Mouse (Mus musculus) myocyte (in vitro differentiated cells): ENCODE results near the gene Gdpd5.

Experiments used
- CEBPB ChIP-seq: IDR thresholded peaks from 2 replicates; pipeline ENCODE4 v1.6.1; 2011; ENCODE audit warnings: mild to moderate bottlenecking, moderate library complexity; ENCODE audit not compliant: poor library complexity, insufficient read depth, severe bottlenecking
- E2F4 ChIP-seq: IDR thresholded peaks from one replicate; pipeline ENCODE4 v1.6.1; 2011; ENCODE audit warnings: mild to moderate bottlenecking, control low read depth, moderate library complexity; ENCODE audit not compliant: insufficient read depth
- MAX ChIP-seq: IDR thresholded peaks from one replicate; pipeline ENCODE4 v1.6.1; 2011; ENCODE audit warnings: low read depth, mild to moderate bottlenecking, control low read depth
- MYOD1 ChIP-seq, 3 experiments: IDR thresholded peaks; one replicate each; pipeline ENCODE4 v1.6.1; 2011; ENCODE audit warnings: control low read depth in 2 of 3, low read depth in 2 of 3, mild to moderate bottlenecking in 2 of 3, moderate library complexity in 1 of 3; ENCODE audit not compliant: insufficient read length in 2 of 3, control insufficient read depth in 1 of 3
- MYOG ChIP-seq, 3 experiments: IDR thresholded peaks; one replicate each; pipeline ENCODE4 v1.6.1; 2011; ENCODE audit warnings: control low read depth in 2 of 3, low read depth in 2 of 3, mild to moderate bottlenecking in 2 of 3; ENCODE audit not compliant: insufficient read length in 2 of 3, control insufficient read depth in 1 of 3, insufficient read depth in 1 of 3
- POLR2A ChIP-seq: IDR thresholded peaks from one replicate; pipeline ENCODE4 v1.6.1; 2011; ENCODE audit warnings: low read depth, mild to moderate bottlenecking, control low read depth, moderate library complexity; ENCODE audit not compliant: insufficient read length
- POLR2AphosphoS2 ChIP-seq: IDR thresholded peaks from one replicate; pipeline ENCODE4 v1.6.1; 2011; ENCODE audit warnings: low read depth, control low read depth; ENCODE audit not compliant: insufficient read length
- REST ChIP-seq: IDR thresholded peaks from one replicate; pipeline ENCODE4 v1.6.1; 2011; ENCODE audit warnings: mild to moderate bottlenecking, control low read depth, moderate library complexity; ENCODE audit not compliant: insufficient read depth, insufficient read length
- SRF ChIP-seq: IDR thresholded peaks from one replicate; pipeline ENCODE4 v1.6.1; 2011; ENCODE audit warnings: low read depth; ENCODE audit not compliant: control insufficient read depth, insufficient read length
- TCF12 ChIP-seq: IDR thresholded peaks from one replicate; pipeline ENCODE4 v1.6.1; 2011; ENCODE audit warnings: mild to moderate bottlenecking, control low read depth; ENCODE audit not compliant: poor library complexity, insufficient read depth, severe bottlenecking
- TCF3 ChIP-seq: IDR thresholded peaks from one replicate; pipeline ENCODE4 v1.6.1; 2011; ENCODE audit warnings: low read depth, control low read depth; ENCODE audit not compliant: insufficient read length
- USF1 ChIP-seq: IDR thresholded peaks from one replicate; pipeline ENCODE4 v1.6.1; 2011; ENCODE audit warnings: low read depth, mild to moderate bottlenecking, control low read depth, moderate library complexity

DNA sequence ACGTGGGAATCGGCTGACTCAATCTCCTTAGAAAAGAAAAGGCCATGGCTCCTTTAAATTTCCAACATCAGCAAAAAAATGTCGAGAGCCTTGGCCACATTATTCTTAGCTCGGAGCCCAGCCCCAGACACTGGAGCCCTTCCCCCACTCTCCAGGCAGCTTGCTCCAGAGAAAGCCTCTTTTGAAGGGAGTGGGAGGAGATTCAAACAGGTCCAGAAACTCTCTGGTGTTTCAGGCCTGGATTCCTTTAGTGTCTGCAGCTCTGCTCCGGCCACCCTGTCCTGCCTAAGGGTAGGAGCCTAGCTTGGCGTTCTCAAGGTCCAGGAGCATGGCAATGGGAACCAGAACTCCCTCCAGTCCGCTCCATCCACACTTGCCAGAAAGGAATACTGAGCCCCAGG lies 25.5 kb upstream of the Gdpd5 start:
- TF ChIP-seq SRF (no peak), E2F4 (no peak), TCF12 (no peak), USF1 (no peak), MYOD1 (IDR thresholded peaks at IDR 0.05; ENCODE audit: control insufficient read depth in 1 of 3, insufficient read length in 2 of 3, low read depth in 2 of 3) (no peak), POLR2AphosphoS2 (peak; percentile 61), POLR2A (peak; percentile 56), MYOG (IDR thresholded peaks at IDR 0.05; ENCODE audit: control insufficient read depth in 1 of 3, insufficient read depth in 1 of 3, insufficient read length in 2 of 3, low read depth in 2 of 3) (no peak), CEBPB (no peak), MAX (no peak), REST (no peak), TCF3 (no peak)
